Mouse (Mus musculus) megakaryocyte, embryonic 14.5 days (primary cell): ENCODE data around the gene Prelp. TPM values are rescaled to one million over a fixed set of nuclear protein-coding genes. Genes with fewer than 3 reads are reported as not detected.

Experiments used
- H3K27me3 ChIP-seq: replicated peaks from 2 replicates; pipeline ENCODE3; 2012; ENCODE audit warnings: inconsistent platforms
- H3K36me3 ChIP-seq: replicated peaks from 2 replicates; pipeline ENCODE3; 2012; ENCODE audit warnings: low read length, inconsistent platforms, mixed read lengths
- H3K4me1 ChIP-seq: 2 replicates; pipeline ENCODE4 v1.6.1; 2012; ENCODE audit warnings: inconsistent platforms
- H3K4me3 ChIP-seq: replicated peaks from 2 replicates; pipeline ENCODE3; 2012; ENCODE audit warnings: moderate library complexity, mild to moderate bottlenecking, inconsistent platforms
- H3K9me3 ChIP-seq: 2 replicates; pipeline ENCODE4 v1.6.1; 2012; ENCODE audit warnings: inconsistent platforms
- FLI1 ChIP-seq: IDR thresholded peaks from 2 replicates; pipeline ENCODE4 v1.6.1; 2012; ENCODE audit warnings: low read length, inconsistent platforms, mixed read lengths
- GATA1 ChIP-seq: IDR thresholded peaks from 3 replicates; pipeline ENCODE4 v1.6.1; 2012; ENCODE audit warnings: mixed read lengths, low read length, inconsistent platforms, borderline replicate concordance
- polyA plus RNA-seq: library from polyadenylated mRNA; stranded (reverse); fragments of >175 nt; gene quantifications from 2 replicates; pipeline ENCODE4 v1.2.3, GENCODE M21; 2012; ENCODE audit warnings: low replicate concordance; ENCODE audit not compliant: insufficient read depth

Prelp gene
- polyA plus RNA-seq, 1 experiment = not detected

GRCm38 (mm10) chr1:133884746-133885145 is 36.5 kb downstream of the Prelp start:
- H3K4me1 ChIP-seq = peaks cover 44% of the 10 kb centered on the region
- TF ChIP-seq FLI1 (no peak), GATA1 (no peak)
- peaks cover 15% of the 10 kb centered on the region for H3K9me3 ChIP-seq
- H3K36me3 ChIP-seq = peaks cover 5% of the 10 kb centered on the region
- H3K27me3 ChIP-seq = peaks cover 69% of the 10 kb centered on the region
- no peak overlapping the region for H3K4me3 ChIP-seq

DNA sequence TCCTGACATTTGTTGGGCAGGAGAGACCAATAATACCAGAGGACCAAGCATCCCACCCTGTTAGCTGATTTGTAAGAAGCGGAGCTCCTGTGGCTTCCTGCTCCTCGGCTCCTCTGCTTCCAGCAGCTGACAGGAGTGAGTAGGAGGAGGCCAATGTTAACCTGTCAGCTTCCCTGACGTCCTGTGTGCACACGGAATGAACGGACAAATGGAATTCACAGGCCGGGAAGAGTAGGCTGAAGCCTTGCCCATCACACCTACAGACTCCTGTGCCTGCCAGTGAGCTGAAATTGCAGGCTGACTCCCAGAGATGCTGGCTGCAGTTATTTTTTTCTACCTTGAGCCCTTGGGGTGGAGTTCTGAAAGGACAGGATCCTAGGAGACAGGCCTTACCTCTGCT is 37.1 kb downstream of the Prelp start:
- H3K4me1 ChIP-seq = peaks cover 39% of the 10 kb centered on the region
- peaks cover 15% of the 10 kb centered on the region for H3K9me3 ChIP-seq
- H3K4me3 ChIP-seq = no peak overlapping the region
- peaks cover 5% of the 10 kb centered on the region for H3K36me3 ChIP-seq
- H3K27me3 ChIP-seq = peaks cover 66% of the 10 kb centered on the region
- TF ChIP-seq GATA1 = no peak
- no peak for TF ChIP-seq FLI1

- Histone ChIP-seq H3K4me3 (no peak overlapping the region), H3K4me1 (peaks cover 29% of the 10 kb centered on the region)
Observed at GRCm38 (mm10) chr1:133882283-133883217, 38.7 kb downstream of the Prelp start.

GRCm38 (mm10) chr1:133881813-133882212 is 39.4 kb downstream of the Prelp start:
- H3K4me3 ChIP-seq = no peak overlapping the region
- TF ChIP-seq GATA1 = no peak
- no peak for TF ChIP-seq FLI1
- H3K36me3 ChIP-seq = no peaks in the 10 kb centered on the region
- no peaks in the 10 kb centered on the region; the same call in 1 of the 2 replicates for H3K9me3 ChIP-seq
- H3K4me1 ChIP-seq = peaks cover 22% of the 10 kb centered on the region
- H3K27me3 ChIP-seq = peaks cover 67% of the 10 kb centered on the region

More at GRCm38 (mm10) chr1:133882283-133883217, 38.7 kb downstream of the Prelp start:
- peaks cover 65% of the 10 kb centered on the region for H3K27me3 ChIP-seq
- H3K36me3 ChIP-seq = no peaks in the 10 kb centered on the region
- TF ChIP-seq GATA1 (no peak), FLI1 (no peak)
- peaks cover 1% of the 10 kb centered on the region for H3K9me3 ChIP-seq

GRCm38 (mm10) chr1:133878825-133879423 is 42.3 kb downstream of the Prelp start:
- Histone ChIP-seq H3K36me3 (no peaks in the 10 kb centered on the region), H3K27me3 (peaks cover 60% of the 10 kb centered on the region)
- TF ChIP-seq FLI1 (no peak), GATA1 (no peak)

GRCm38 (mm10) chr1:133876936-133877335 is 44.3 kb downstream of the Prelp start:
- H3K4me3 ChIP-seq = no peak overlapping the region
- H3K36me3 ChIP-seq = no peaks in the 10 kb centered on the region
- H3K4me1 ChIP-seq = peaks cover 10% of the 10 kb centered on the region
- H3K9me3 ChIP-seq = no peaks in the 10 kb centered on the region; the same call in none of the 2 replicates
- peaks cover 45% of the 10 kb centered on the region for H3K27me3 ChIP-seq
- TF ChIP-seq GATA1 (no peak), FLI1 (no peak)

More at GRCm38 (mm10) chr1:133878825-133879423, 42.3 kb downstream of the Prelp start:
- Histone ChIP-seq H3K4me3 (no peak overlapping the region), H3K4me1 (peaks cover 10% of the 10 kb centered on the region), H3K9me3 (no peaks in the 10 kb centered on the region; the same call in 1 of the 2 replicates)

GRCm38 (mm10) chr1:133873086-133873813 is 48.0 kb downstream of the Prelp start:
- no peaks in the 10 kb centered on the region; the same call in none of the 2 replicates for H3K9me3 ChIP-seq
- no peaks in the 10 kb centered on the region for H3K36me3 ChIP-seq
- H3K4me1 ChIP-seq = no peaks in the 10 kb centered on the region
- H3K27me3 ChIP-seq = peaks cover 28% of the 10 kb centered on the region
- TF ChIP-seq FLI1 = no peak
- TF ChIP-seq GATA1 = no peak
- no peak overlapping the region for H3K4me3 ChIP-seq

GRCm38 (mm10) chr1:133871241-133871640 is 50.0 kb downstream of the Prelp start:
- Histone ChIP-seq H3K9me3 (no peaks in the 10 kb centered on the region; the same call in none of the 2 replicates), H3K36me3 (no peaks in the 10 kb centered on the region), H3K27me3 (peaks cover 17% of the 10 kb centered on the region), H3K4me1 (no peaks in the 10 kb centered on the region), H3K4me3 (no peak overlapping the region)
- TF ChIP-seq FLI1 = no peak
- no peak for TF ChIP-seq GATA1

- TF ChIP-seq FLI1 = no peak
- Histone ChIP-seq H3K4me3 (no peak overlapping the region), H3K27me3 (peaks cover 6% of the 10 kb centered on the region), H3K36me3 (no peaks in the 10 kb centered on the region), H3K4me1 (no peaks in the 10 kb centered on the region), H3K9me3 (peaks cover 5% of the 10 kb centered on the region)
Observed at GRCm38 (mm10) chr1:133869221-133869620, 52.0 kb downstream of the Prelp start.
